Mouse (Mus musculus) stomach, postnatal 0 days (tissue): ENCODE data around the gene Fam196a.
A peak's percentile ranks its signal among the peaks of the same experiment; 100 is the strongest.

Experiments used
- CTCF ChIP-seq: IDR thresholded peaks from 2 replicates; pipeline ENCODE4 v1.5.1; 2016; ENCODE audit warnings: antibody characterized with exemption, low read depth, mild to moderate bottlenecking, moderate library complexity
- EP300 ChIP-seq: optimal IDR thresholded peaks from 2 replicates; pipeline ENCODE3; 2016; ENCODE audit warnings: antibody characterized with exemption

- TF ChIP-seq CTCF (peak; percentile 53), EP300 (no peak)
These were observed at the start of gene Fam196a for GRCm38 (mm10) chr7:134937927-134938609.
